Comparison of ENCODE assay signal across 13 mouse cellular contexts in the genomic region with DNA sequence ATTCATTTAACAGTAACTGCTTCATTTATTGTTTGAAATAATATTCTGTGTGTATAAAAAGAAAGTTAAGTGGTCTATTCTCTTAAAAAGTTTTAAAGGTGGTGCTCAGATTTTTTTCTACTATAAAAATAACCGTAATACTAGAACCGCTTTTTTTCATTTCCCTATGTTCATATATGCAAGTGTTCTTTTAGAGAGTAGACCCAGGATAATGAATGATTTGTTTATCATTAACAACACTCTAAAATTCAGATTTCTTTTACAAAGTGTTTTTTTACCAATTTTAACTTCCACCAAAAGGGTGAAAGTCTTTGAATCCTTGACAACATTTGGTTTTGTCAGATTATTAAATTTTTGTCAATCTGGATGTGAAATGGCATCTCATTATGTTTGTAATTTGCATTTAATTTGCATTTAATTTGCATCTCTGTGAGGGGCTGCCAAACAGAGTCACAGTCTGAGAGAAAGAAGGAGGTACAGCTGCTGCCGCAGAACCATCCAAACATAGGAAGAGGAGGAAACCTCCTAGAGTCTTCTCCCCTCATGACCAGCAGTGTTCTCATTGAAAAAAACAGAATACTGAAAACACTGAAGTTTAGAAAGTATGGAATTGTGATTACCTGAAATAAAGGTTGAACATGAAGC.
DNase-seq lines count a peak whose midpoint lies in the region; ATAC-seq lines count a peak whose summit lies in the region.
"Had no signal": no experiment of that assay in that cellular context is flagged by ENCODE, and none has a peak within 500 bp of the region (broad histone marks: within the 10 kb centered on the region; RNA-seq: fewer than 3 reads in every experiment).

No protein-coding gene starts in this region.

- no peaks in the 10 kb centered on the region for H3K27me3 ChIP-seq in forebrain, embryonic 12.5 days
- H3K27me3 ChIP-seq in hindbrain, embryonic 12.5 days, result no peaks in the 10 kb centered on the region
- H3K27me3 ChIP-seq in neural tube, embryonic 13.5 days, result no peaks in the 10 kb centered on the region

- no peak overlapping the region for H3K27ac ChIP-seq in forebrain, embryonic 12.5 days
- 0 out of 2 replicates have a peak overlapping the region, but pooled peaks have one; percentile 13 for H3K27ac ChIP-seq in hindbrain, embryonic 12.5 days
- H3K27ac ChIP-seq in neural tube, embryonic 13.5 days (replicated peaks), result no peak overlapping the region
- H3K27ac ChIP-seq: stomach, postnatal 0 days had no signal

- intact Hi-C loops in left cerebral cortex, postnatal 4 days (cut with DNase I), result no loop called here

- WGBS in forebrain, embryonic 12.5 days, result 76% methylated on average over 3 of the region's 3 CpGs
- WGBS in hindbrain, embryonic 12.5 days, result 77% methylated on average over 3 of the region's 3 CpGs
- 73% methylated on average over 3 of the region's 3 CpGs for WGBS in neural tube, embryonic 13.5 days

- no peaks in the 10 kb centered on the region for H3K9me3 ChIP-seq in forebrain, embryonic 12.5 days
- no peaks in the 10 kb centered on the region for H3K9me3 ChIP-seq in hindbrain, embryonic 12.5 days (replicated peaks)
- H3K9me3 ChIP-seq in neural tube, embryonic 13.5 days, result no peaks in the 10 kb centered on the region; the same call in 1 of the 2 replicates

- peak; percentile 4 for DNase-seq in left cerebral cortex, postnatal 4 days
- no peak for DNase-seq in left cerebral cortex, adult 9 months (ENCODE audit: low spot score in 2 of 2)
- no peak for DNase-seq in lung, postnatal 36 days
- DNase-seq in thymus, postnatal 14 days, result no peak
- DNase-seq: cerebellum, adult 2 months; embryo, embryonic 11 days; kidney, adult 8-10 months; kidney, postnatal 36 days; thymus, postnatal 4 days had no signal

- H3K36me3 ChIP-seq in forebrain, embryonic 12.5 days (replicated peaks), result no peaks in the 10 kb centered on the region
- H3K36me3 ChIP-seq in hindbrain, embryonic 12.5 days, result no peaks in the 10 kb centered on the region
- H3K36me3 ChIP-seq in neural tube, embryonic 13.5 days, result no peaks in the 10 kb centered on the region

- no peak overlapping the region for H3K4me2 ChIP-seq in forebrain, embryonic 12.5 days
- H3K4me2 ChIP-seq in hindbrain, embryonic 12.5 days (replicated peaks), result no peak overlapping the region
- H3K4me2 ChIP-seq in neural tube, embryonic 13.5 days, result no peak overlapping the region

- H3K4me3 ChIP-seq in forebrain, embryonic 12.5 days (replicated peaks), result no peak overlapping the region
- no peak overlapping the region for H3K4me3 ChIP-seq in hindbrain, embryonic 12.5 days
- H3K4me3 ChIP-seq in neural tube, embryonic 13.5 days, result no peak overlapping the region

- no peak overlapping the region for H3K9ac ChIP-seq in forebrain, embryonic 12.5 days
- no peak overlapping the region for H3K9ac ChIP-seq in hindbrain, embryonic 12.5 days
- no peak overlapping the region for H3K9ac ChIP-seq in neural tube, embryonic 13.5 days

- no peaks in the 10 kb centered on the region for H3K4me1 ChIP-seq in forebrain, embryonic 12.5 days
- no peaks in the 10 kb centered on the region for H3K4me1 ChIP-seq in hindbrain, embryonic 12.5 days
- H3K4me1 ChIP-seq in neural tube, embryonic 13.5 days (replicated peaks), result no peaks in the 10 kb centered on the region

- peak; percentile 87 for ATAC-seq in forebrain, embryonic 12.5 days (ENCODE audit: low FRiP score)
- ATAC-seq in hindbrain, embryonic 12.5 days (ENCODE audit: low FRiP score), result peak; percentile 84; the same call in 1 of the 2 replicates
- peak; percentile 71; the same call in 1 of the 2 replicates for ATAC-seq in neural tube, embryonic 13.5 days (ENCODE audit: low read depth)
